Mouse (Mus musculus) forelimb bud, embryonic 11.5 days (tissue): ENCODE measurements at regions not wholly inside any gene's neighbourhood (a gene's known extent, or its start where the extent isn't known, plus 50 kb on each side); places are given as distances from the start of the nearest gene placed in this dataset.

Experiments used
- DNase-seq: peaks from one replicate; pipeline ENCODE4 v3.0.0-alpha.2; 2012; ENCODE audit warnings: low read depth, low spot score

DNA sequence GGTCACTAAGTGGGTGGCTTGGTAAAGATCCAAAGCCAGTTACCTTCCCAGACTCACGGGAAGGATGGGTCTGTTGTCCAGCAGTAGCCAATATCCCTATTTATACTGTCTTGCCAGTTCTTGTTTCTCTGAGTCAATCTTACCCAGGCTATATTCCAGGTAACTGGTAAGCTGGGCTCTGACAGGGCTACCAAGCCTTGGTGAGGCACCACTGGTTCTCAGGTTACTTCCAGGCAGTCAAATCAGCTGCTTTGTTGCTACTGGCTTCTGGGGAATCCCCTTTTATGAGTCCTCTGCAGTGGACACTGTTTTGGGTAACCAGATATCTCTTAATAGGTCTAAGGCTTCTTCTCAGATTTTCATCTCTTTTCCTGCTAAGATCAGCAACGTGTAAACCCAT lies 178.8 kb upstream of the Nampt start:
- DNase-seq = no peak

DNA sequence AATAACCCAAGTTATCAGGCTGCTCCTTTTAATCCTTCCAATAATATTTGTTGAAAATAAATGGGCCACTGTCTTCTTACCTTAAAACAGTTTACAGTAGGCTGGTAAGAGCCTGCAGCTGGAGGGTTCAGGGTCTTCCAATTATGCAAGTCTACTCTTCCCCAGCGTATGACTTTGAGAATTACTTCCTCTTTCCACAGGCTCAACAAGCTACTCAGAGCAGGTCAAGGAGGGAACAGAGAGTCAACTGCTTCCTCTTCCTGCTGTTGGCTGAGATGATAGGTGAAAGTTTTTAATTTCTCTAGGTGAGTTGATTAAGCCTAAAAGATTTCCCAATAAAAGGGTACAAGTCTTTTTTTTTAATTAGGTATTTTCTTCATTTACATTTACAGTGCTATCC lies 176.9 kb upstream of the Nampt start:
- no peak for DNase-seq

DNA sequence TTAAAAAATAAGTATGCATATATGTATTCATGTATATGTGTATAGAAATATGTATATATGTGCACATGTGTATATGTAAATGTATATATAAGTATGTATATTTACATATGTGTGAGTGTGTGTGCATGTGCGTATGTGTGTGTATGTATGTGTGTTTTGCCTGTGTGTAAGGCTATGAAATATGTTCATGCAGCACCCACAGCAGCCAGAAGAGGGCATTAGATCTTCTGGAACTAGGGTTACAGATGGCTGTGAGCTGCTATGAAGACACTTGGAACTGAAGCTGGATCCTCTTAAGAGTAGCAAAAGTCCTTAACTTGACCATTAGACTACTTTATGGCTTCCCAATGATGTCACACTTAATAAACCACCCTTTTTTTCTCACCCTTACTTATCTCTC lies 166.2 kb upstream of the Nampt start:
- no peak for DNase-seq

DNA sequence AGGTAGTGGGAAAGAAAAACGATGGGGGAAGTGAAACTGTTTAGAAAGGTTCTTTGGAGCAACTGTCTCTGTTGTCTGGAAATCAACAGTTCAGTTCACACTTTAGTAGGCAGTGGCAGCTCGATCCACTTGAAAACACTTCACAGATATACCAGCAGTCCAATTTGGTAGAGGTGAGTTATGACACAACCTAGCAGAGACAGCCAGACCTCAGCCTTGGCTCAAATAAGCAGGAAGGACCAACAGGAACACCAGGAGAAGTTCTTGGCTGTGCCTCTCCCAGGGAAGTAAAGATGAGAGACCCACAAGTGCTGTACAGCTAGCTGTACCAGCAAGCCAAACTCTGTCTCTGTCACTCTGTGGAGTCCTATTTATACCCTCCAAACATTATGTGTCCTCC lies 163.2 kb upstream of the Nampt start:
- no peak for DNase-seq

DNA sequence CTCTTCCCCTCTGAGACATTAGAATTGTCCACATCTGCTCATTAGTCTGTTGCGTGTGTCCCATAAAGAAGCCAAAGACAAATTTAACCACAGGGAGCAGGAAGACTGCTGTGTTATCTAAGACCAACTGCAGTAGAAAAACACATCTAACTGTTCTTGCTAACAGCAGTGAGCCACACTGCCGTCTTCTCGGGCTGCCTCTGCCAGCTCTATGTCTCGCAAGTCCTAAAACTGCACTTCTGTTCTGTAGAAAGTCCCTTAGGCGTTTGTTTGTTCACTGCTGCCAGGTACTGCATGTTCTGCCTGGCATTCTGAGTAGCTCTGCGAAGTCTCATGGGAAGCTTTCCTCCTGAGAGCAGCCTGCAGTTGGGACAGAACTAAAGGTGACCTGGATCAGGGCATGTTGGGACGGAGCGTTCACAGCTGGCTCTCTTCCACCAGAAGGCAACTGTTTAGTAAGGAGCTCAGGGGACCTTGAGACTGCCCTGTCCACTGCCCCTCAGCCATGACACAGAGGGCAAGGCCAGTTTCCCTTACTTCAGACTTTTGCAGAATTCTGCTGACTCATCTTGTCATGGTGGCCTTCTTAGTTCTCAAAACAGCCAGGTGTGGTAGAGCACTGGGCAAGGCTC lies 157.4 kb upstream of the Nampt start:
- DNase-seq = no peak

DNA sequence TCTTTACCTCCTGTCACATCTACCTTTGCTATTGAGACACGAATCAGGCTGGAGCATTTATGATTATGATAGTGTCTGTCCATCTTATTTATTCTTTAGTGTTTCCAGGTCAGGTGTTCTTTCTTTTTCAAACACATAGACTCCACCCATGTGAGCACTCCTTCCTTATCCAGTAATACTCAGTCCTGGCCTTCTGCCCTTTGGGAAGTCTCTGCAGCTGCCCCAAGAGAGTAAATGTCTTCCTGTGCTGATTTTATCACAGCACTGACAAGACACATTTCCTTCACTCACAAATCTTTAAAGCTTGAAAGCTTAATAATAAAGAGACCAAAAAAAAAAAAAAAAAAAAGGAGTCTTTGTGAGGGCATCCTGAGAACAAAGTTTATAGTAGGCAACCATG lies 153.3 kb upstream of the Nampt start:
- no peak for DNase-seq

DNA sequence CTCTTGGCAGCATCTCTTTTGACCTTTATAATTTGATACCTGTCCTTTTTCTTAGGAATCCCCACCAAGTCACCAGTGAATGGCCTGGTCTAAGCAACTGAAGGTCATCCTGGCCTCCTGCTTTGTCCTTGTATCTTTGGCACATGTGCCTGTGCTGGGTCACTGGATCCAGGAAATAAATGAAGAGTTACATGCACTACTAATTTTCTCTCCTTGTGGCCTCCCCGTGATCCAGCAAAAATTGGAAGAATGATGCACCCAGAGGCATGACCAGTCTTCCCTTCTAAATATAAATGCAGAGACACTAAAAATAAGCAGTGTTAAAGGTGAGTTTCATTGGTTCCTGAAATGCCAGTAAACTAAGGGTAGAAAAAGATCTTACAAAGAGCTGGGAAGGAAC lies 141.4 kb upstream of the Nampt start:
- DNase-seq = no peak

DNA sequence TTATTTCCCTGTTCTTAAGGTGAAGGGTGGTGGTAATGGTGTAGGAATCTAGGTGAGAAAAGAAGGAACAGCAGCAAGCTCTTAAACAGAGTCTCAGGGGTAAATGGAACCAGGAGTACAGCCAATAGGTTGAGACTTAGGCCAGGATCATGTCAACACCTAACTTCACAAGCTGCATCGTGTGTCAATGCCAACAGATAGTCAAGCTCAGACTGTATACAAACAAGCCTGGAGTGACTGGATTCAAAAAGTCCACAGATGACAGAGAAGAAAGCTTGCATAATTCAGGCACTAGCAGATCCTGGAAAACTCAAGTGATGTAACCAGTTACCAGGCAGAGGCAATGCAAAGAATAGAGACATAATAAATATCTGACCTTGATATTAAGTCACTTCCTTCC lies 140.6 kb upstream of the Nampt start:
- DNase-seq = no peak

DNA sequence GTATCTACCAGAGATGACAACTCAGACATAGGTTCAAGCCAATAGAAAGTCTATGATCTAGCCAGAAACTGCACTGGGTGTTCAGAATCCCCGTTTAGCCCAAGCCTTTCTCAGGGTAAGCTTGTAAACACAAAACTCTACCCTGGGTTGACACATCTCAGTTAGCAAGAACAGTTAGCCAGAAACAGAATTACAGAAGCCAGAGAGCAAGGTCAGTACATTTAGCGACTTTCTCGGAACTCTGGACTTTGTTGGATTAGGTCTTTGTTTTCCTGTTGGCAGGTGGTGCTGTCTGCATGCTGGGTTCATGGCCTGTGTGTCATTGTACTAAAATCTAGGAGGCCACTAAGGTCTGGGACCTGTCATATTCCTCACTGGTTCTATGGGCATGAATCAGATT lies 137.4 kb upstream of the Nampt start:
- no peak for DNase-seq

DNA sequence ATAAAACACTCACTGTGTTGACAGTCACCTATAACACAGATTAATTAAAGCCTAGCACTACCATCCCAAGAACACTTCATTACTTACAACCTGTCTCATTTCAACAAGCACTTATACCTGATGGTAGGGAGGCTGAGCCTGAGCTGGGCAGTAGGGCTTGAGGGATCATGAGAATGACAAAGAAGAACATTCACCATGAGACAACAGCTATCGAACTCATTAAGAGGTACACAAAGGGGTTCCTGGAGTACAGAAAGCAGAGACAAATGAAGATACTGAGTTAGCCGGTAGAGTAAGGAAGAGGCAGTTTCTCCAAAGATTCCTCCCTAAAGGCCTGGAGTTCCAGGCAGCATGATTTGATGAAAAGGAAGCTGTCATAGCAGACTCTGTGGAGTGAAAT lies 136.0 kb upstream of the Nampt start:
- no peak for DNase-seq

DNA sequence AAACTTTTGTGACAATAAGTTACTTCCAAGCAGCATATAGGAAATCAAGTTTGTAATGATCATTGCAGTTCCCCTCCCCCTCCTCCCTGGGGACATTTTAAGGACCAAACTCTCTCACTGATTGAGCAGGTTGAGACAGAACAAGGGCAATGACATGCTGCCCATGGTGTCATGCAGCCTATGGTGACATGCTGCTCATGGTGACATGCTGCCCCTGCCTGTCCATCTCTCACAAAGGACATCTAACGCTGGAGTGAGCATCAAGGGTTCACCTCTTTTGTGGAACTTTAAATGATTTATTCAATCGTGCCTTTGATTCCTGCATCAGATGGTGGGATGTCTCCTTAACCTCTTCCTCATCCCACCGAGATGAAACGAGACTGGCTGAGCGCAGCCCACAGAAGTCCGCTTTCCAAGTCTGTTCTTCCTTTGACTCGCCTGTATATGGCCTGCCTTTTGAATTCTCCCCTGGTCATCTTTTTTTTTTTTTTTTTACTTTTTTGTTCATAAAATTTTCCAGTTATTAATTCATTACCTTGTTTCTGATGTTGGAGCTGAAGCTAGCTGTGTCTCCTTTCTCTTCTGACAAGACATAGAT lies 133.5 kb upstream of the Nampt start:
- DNase-seq = no peak

DNA sequence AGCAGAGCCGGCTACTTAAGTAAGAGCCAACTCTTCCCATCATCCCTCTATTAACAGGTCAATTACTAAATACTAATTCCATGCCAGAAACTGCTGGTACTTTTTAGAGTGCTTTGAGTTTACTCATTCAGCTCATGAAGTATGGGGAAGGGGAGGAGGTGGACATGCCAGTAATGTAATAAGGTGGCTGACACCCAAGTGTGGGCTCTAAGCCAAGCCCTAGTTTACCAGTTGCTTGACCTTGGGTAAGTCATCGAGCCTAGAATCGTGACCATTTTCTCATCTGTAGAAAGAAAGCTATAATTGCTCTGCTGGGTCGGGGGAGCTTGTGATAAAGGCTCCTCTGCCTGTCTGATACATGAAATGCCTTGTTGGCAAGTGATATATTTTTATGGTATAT lies 130.0 kb upstream of the Nampt start:
- DNase-seq = no peak

DNA sequence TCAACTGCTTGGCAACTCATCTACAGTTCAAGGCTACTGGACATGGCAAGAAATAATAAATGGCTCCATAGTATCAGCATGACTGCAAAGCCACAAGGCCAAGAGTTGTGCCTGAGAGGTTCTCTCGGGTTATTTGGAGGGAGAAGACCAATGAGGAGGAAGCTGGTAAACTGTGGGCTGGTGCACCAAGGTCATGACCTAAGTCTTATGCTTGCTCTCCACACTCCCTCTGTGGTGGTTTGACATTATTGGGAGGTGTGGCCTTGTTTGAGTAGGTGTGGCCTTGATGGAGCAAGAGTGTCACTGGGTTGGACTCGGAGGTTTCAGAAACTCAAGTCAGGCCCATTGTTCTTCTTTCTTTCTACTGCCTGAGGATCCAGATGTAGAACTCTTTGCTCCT lies 129.2 kb upstream of the Nampt start:
- DNase-seq = no peak

DNA sequence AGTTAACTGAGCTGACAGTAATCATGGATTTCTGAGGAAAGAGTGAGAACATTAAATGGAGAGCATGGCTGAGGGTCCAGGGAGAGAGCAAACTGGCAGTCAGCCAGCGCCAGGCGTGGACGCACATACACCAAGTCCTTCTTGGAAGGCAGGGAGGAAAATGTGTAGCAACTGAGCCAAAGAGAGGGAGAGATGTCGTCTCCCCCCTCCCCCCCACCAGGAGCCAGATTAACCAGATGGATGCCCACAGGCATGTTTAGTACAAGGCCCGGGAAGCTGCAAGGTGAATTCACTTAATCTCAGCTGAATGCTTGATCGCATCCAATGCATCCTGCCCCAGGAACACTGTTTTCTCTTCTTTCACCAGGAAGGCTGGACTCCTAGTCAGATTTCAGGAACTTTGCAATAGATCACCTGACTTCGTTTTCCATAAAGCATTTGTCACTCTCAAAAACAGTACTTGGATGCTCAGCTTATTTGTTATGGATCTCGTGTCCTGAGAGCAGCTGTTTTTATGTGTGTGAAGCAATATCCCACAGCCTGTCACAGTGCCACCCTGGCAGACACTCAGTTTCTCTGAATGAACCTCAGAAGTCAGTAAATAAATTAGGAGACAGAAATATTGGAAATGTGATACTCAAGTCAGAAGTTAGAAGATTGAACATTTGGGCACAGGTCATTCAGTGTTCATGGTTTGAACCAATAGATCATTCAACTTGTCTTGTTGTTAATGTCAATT lies 127.1 kb upstream of the Nampt start:
- DNase-seq = no peak

DNA sequence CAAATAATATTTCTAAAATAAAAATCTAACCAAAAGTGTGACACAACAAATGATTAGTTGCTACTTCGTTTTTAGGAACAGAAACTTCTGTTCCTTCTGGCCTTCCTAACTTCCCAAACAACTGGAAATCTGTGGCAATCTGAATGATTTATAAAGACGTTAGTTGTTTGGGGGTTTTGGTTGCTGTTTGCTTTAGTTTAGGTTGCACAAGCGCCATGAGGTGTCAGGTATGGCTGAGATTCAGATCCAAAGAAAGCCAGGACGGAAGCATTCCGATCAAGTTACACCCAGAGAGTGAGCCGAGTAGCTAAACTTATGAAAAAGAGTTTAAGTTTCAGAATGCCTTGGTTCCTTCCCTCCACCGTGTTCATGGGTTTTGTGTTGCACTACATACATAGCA lies 126.4 kb upstream of the Nampt start:
- DNase-seq = no peak

DNA sequence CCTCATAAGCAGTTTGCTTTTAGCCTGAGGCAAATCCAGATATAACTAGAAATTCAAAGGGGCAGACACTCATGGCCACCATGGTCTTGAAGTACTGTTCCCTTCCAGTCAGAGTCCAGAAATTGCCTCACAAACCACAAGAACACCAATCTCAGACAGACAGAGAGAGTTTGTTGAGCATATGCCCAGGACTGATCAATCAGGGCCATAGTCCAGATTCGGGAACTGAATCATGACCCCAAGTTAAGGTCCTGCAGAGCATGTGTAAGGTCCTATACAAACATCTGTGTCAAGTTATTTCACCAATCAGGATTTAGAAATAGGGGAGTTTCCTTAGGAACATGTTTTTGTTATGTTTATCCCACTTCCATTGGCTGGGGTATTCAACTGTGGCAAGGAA lies 125.7 kb upstream of the Nampt start:
- DNase-seq = no peak

DNA sequence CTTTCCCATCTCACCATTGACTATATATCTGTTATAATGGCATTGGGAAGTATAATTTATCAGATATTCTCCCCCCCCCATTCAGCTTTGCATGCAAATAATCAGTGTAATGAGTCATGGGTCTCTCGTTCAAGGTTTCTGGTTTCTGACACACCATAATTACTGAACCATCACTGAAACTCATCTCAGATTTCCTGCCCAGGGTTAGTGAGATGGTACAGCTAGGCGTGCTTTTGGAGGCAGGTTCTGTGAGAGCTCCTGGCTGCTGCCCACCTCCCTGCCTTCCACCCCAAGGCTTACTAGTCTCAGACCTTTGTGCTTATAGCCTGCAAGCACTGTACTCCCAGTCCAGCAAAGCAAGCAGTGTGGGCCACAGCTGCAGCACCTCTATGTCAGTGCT lies 122.5 kb upstream of the Nampt start:
- no peak for DNase-seq

DNA sequence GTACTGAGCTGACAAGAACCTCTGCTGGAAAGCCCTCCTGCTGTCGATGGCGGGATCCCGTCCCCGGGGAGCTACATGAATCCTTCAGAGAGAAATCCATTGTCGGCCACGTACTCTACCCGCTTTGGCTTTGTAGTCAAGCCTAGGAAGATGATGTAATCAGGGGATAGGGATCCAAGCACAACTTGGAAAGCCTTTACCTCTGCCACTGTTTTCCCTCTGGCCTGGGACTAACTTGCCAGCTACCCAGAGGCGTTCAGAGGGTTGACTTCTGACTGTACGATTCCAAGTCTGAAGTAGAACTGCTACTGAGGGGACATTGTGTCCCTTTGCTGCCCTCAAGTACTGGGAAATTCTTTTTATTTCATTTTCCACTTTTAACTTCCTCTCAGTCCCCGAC lies 110.2 kb upstream of the Nampt start:
- DNase-seq = no peak

DNA sequence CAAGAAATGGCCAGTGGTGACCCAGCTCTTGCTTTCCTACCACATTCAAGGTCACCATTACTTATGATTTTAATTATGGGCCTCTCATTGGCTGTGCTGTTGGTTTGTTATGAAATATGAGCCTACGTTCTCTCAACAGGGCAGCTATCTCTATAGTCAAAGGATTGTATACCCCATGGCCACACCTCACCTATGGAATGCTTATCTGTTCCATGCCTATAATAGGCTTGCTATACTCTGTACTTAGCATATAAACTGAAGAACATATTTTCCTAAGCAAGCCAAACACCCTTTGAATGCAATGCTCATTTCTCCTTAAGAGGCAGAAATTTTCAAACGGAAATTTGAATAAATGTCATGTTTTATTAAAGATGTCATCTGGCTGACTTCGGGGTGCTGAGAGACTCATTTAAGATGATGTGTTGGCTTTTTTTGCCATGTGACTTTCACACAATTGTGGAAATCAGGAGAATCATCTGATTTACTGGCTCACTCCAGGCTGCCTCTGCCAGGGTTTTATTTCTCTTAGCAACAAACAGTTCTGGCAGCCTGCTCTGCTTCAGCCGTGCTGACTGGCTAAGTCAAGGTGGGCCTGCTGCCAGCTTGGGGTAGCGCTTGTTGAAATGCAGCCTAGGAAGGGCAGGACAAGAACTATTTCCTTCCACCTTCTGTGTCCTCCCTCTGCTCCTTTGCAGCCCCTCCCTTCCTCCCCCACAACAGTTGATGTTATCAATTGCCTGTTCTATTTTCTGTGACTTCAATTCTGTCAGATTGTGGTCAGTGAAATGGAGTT lies 102.0 kb upstream of the Nampt start:
- no peak for DNase-seq

DNA sequence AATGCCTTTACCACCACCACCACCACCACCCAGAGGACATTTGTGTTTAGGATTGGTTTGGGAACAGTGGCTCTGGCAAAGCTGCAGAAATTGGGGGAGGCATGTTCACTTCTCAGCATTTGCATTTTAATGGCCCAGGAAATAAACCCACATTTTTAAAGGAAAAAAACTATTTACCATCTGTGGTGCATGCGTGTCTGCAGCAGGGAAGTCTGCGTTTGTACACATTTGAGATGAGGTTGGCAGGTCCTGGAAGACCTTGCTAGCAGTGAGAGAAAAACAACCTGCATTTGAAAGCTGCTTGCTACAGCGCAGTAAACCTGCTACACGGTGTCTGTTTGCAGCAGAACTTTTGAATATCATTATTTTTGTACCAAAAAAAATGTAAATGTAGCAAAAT lies 100.1 kb upstream of the Nampt start:
- no peak for DNase-seq

DNA sequence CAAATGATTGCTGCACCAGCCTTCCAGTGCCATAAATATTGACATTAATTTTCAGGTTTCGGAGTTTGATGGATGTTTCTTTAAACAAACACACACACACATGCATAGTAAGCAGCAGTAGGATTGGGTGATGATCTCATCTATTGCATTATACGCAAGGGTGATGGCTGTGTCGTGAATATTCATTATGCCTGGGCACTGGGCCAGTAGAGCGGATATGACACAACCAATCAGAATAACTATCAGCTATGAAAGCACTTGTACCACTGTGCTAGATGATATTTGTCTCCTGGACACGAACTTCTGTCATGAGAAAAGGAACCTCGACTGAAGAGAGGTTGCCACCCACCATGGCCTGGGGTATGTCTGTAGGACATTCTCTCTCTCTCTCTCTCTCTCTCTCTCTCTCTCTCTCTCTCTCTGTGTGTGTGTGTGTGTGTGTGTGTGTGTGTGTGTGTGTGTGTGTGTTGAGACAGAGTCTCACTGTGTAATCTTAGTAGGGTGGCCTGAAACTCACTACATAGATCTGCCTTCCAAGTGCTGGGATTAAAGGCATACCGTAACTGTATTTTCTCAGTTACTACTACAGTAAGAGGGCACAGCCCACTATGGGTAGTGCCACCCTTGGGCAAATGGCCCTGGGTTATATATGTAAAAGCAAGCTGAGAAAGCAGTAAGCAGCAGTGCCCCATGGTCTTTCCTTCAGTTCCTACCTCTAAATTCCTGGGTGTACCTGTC lies 94.7 kb upstream of the Nampt start:
- no peak for DNase-seq

DNA sequence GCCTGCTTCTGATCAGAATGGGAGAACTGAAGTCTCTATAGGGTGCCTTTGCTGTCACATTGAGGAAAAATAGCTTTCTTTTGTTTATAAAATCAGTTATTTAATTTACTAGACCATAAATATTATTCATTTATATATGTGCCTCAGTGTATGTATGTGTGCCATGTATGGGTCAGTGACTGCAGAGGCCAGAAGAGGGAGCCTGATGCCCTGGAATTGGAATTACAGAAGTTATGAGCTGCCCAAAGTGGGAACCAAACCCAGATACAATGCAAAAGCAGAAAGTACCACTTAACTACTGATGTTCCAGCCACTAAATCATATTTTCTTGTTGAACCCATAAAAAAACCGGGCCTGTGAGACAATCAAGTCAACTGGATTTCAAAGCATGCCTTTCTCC lies 91.8 kb upstream of the Nampt start:
- DNase-seq = no peak
